Mouse (Mus musculus) gastrocnemius, adult 8-10 months (tissue): Measurements from ENCODE around the gene Hook2. TPM values are rescaled to one million over a fixed set of nuclear protein-coding genes. Genes with fewer than 3 reads are reported as not detected.
A peak's percentile ranks its signal among the peaks of the same experiment; 100 is the strongest.

Experiments
- DNase-seq, 2 experiments: peaks; one replicate each; pipeline ENCODE4 v3.0.0; 2022; ENCODE audit warnings: low spot score in 2 of 2
- total RNA-seq, 4 experiments: library from RNA; stranded (reverse); gene quantifications; 2 replicates each; pipeline ENCODE4 v1.2.4; 2022

The Hook2 gene
- 1 to 10 TPM; 2.0 to 3.1 (median 2.6) TPM for total RNA-seq

DNA sequence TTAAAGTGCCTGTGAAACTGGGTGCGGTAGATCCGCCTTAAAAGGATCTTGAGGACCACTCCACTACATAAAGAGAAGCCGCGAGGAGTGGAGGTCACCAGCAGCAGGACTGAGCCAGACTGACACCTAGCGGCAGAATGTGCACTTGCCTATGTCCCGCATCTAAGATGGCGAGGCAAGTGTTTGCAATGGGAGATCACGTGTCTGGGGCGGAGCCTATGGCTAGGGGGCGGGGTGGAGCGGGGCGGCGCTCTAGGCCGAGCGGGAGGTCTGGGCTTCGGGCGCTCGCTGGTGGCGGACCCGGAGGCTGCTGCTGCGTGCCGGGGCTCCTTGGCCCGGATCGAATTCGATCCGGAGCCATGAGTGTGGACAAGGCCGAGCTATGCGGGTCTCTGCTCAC, at the start of gene Hook2:
Hook2 (plus strand) TSS at position 255 of the 400 bp plus-strand sequence.
- DNase-seq: peak; percentile 95 to 97

DNA sequence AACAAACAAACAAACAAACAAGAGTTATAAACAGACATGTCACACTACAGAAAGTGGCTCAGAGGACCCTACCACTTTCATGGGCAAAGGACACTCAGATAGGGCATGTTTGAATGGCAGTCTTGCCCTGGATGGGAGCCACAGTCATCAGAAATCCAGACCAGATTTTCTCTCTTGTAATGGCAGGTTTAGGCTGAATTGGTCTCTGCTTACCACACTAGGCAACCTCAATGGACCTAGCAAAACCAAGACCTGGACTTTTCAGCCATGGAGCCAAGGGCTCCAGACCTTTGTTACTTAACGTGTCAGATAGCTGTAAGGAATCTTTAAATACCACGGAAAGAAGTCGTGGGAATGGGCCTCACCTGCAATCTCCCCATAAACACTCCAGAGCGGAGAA, 46.7 kb upstream of the Hook2 start:
- no peak for DNase-seq

- no peak for DNase-seq
These were observed 45.8 kb upstream of the Hook2 start for GRCm38 (mm10) chr8:84944478-84945160.

DNA sequence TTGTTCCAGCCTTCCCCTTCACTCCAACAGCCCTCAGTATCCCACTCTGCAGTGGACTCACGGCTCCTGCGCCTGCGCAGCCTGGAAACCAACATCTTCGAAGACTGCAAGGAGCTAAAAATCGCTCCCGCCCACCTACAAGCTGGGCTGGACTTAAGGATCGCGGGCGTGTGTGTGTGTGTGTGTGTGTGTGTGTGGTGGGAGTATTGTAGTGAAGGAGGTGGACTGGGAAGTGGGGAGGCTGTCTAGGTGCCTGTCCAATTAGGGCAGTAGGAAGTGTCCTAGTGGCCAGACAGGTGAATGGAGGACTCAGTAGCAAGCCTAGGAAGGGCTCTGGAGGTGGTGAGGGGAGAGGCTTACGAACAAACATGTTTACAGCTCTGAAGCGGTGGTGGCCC, 45.2 kb upstream of the Hook2 start:
- DNase-seq: no peak

GRCm38 (mm10) chr8:84945633-84946527, 44.5 kb upstream of the Hook2 start:
- DNase-seq: no peak

GRCm38 (mm10) chr8:84946528-84947240, 43.7 kb upstream of the Hook2 start, which contains the start of gene Rtbdn:
Gene Rtbdn, plus strand, starts transcription at chr8:84946991.
- no peak for DNase-seq

DNA sequence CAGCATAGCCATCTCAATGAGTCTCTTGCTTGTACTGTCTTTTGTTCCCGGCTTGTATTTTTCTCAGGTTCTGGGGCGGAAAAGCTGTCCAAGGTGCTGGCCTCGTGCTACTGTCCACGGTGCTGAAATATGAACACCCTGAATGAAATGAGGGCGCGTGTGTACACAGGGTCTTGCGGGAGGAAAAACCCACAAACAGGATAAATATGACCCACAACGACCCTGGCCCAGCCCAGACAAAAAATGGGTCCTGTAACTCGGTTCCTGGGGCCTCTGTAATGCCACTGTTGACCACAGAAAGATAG, 43.2 kb upstream of the Hook2 start:
- DNase-seq: no peak

GRCm38 (mm10) chr8:84949753-84950152, 40.6 kb upstream of the Hook2 start:
- DNase-seq: no peak

- no peak for DNase-seq
These were observed 37.7 kb upstream of the Hook2 start for GRCm38 (mm10) chr8:84952612-84953255.

DNA sequence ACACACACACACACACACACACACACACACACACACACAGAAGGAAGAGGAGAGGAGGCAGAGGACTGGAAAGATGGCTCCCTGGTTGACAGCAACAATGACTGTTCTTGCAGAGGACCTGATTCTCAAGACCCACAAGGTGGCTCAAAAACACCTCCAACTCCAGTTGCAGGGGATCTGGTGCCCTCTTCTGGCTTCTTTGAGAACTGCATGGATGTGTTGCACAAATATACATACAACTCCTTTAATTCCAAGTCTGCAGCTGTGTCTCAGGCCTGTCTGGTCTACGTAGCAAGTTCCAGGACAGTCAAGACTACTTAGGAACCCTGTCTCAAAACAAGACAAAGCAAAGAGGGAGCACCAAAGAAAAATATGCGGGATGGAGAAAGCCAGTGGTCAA, 33.6 kb upstream of the Hook2 start:
- DNase-seq: no peak

GRCm38 (mm10) chr8:84959811-84960210, 30.6 kb upstream of the Hook2 start:
- DNase-seq: no peak

- no peak for DNase-seq
These were observed 26.5 kb upstream of the Hook2 start for GRCm38 (mm10) chr8:84963952-84964351.

DNA sequence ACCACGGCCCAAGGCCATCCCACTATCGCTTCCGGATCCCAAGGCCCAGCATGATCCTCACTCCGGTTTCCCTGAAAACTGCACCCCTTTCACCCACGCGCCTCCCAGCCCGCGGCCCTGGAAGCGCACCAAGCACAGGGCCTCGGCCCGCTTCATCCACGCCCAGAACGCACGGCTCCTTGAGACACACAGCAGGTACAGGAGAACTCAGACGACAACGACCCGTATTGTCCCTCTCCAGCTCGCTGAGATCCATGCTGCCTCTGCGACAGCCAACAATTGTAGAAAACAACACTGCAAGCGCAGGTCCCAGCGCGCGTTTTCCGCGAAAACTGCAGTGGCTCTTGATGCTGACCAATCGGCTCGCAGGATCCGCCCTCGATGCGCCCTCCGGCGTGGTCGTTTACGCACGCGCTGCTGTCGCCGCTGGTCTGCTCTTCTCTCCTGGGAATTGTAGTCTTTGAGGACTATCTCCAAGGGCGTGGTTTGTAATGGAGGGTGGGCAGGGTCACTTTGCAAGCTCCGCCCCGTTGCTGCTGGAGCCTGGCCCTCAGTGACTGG, 24.6 kb upstream of the Hook2 start:
- peak; percentile 89 to 93 for DNase-seq

DNA sequence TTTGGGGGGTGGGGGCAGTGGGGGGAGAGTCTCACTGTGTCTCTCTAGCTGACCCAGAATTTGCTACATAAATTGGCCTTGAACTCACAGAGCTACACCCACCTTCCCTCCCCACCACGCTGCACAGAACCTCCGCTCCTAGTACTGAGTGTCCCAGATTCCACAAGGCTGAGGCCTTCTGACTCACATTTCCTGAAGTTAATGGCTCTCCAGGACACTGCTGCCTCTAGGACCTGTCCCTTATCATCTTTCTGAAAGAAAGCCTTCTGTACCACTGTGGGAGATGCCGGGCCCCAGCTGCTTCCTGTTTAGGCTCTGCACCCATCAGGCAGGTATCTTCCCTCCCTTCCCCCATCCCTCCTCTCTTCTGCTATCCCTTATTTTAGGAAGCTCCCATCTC, 23.8 kb upstream of the Hook2 start:
- no peak for DNase-seq

DNA sequence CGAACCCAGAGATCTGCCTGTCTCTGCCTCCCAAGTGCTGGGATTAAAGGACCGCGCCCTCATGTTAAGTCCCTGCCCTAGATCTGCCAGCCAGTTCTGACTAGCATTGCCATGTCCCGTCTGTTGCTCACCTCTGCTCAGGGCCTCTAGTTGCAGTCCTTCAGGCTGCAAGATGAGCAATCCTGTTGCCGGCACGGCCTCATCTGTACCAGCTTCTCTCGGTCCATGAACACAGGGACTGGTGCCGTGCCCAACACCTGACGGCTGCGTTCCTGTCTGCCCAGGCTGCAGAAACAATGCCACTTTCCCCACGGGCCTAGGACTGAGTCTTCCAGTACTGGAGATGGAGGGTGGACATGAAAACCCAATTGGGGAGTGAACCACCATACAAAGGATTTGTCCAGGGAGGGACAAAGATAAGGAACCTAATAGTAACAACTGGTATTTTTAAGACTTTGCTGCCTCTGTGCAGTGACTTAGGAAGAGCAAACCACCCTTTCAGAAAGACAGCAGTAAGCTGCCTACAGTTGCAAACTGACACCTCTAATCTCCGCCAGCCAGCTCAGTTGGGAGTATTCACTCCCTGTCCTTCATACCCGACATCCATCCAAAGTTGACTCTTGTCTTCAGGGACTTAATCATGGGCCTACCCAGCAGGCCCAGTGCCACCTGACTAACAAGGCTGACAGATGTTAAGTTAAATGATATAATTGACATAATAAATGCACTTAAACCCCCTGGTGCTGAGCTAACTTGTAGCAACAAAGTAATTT, 22.7 kb upstream of the Hook2 start:
- no peak for DNase-seq

DNA sequence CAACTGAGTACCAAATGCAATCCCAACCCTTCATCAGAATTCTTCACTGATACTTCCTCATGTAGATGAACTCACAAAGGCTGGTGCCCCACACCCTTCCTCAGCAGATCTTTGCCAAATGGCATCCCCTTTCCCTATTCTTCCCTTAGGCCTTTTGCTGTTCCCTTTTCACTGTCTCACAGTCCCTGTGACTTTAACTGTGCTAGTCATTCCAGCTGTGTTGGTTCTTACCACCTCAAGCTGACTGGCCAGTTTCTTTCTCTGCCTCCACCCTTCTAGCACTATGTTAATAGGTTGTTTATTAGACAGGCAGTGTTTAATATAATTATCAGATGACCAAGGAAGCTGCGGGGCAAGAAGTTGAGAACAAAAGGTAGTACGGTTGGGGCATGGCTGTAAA, 21.8 kb upstream of the Hook2 start:
- no peak for DNase-seq

DNA sequence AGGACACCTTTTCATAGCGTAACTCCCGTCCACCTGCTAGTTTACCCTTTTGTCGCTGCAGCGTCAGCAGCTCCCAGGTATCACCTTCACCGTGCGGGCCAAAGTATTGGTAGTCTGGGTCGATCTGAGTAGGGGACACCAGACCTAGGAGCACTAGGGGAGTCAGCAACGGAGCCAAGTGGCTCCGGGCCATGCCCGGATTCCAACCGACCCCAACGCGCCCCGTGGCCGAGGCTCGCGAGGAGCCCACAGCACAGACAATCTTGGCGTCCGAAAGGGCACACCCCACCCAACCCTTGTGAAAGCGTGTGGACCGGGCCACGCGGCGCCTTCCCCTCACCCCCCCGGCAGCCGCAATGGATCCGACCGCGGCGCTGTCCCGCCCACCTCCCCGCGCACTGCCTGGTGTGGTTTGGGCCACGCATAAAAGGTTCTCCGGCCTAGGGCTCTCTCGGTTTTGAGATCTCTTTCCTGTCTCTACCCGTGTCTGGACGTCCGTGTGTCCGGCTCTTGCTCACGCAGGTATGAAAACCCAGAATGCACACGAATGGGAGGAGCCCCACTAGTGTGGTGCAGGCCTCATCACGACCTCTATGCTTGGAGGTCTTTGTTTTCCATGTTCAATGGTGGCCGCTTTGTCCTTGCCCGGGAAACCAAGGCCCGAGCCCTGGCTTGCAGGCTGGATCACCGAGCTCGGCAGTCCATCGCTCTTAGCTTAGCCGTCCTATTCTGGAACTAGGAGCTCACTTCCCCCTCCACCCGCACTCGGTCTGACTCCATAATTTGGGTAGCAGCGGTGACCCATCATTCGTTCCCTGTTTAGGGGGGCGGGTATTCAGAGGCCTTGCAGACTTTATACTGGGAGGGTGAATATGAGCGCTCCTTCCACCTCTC, 20.9 kb upstream of the Hook2 start, which contains the start of the genes Gm49661, Prdx2 and Rnaseh2a:
Gm49661 (minus strand) TSS at position 193 of the 894 bp plus-strand sequence.
Prdx2 (plus strand) TSS at position 347 of the 894 bp plus-strand sequence.
Rnaseh2a (minus strand) TSS at position 527 of the 894 bp plus-strand sequence.
- DNase-seq: peak in 1 of 2 experiments; percentile 53

DNA sequence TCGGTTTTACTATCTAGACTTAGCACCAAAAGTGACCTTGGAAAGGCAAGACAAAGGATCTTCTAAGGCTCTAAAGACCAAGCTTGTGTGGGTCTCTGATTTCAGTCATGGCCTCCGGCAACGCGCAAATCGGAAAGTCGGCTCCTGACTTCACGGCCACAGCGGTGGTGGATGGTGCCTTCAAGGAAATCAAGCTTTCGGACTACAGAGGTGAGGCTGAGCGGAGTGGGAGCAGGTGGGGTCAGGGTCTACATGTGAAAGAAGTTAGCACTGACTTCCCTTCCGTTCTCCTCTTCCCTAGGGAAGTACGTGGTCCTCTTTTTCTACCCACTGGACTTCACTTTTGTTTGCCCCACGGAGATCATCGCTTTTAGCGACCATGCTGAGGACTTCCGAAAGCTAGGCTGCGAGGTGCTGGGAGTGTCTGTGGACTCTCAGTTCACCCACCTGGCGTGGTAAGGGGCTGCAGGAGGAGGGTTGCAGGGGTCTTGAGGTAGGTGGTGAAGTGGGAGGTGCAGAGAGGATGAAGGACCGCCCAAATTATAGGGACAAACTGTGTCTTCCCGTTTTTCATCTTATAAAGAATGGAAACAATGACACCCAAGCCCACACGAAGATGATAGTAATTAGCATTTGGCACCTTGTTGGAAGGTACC, 20.1 kb upstream of the Hook2 start:
- DNase-seq: no peak

DNA sequence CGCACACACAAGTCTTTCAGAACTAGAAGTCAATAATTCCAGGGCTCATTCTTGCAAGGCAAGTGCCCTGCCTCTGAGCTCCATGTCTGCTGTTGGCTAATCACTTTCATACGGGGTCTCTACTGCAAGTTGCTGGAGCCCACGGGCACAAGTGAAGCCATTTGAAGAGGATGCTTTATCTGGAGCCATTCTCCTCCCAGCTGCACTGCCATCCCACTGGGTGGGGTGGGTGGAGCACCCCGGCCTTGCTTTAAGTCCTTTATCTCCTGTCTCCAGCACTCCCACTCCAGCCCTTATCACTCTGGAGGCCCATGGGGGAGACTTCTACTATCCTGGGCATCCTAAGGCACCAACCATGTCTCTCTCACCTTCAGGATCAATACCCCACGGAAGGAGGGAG, 19.5 kb upstream of the Hook2 start:
- DNase-seq: no peak
